Mouse (Mus musculus) CH12.LX (cell line): ENCODE results near the gene Olfr199.
"Not testable (repeated sequence)": the region's sequence is repeated elsewhere in the genome, so short reads cannot be mapped to it uniquely, and the experiment has no call there.

ENCODE experiments used
- CTCF ChIP-seq, 2 experiments: IDR thresholded peaks in 1 of 2; conservative IDR thresholded peaks in 1 of 2; 2 replicates each; pipeline ENCODE4 v1.5.1; 2011 to 2012; ENCODE audit warnings: low read depth in 2 of 2, low read length in 2 of 2, improper control_type of control experiment in 1 of 2, inconsistent platforms in 1 of 2, mild to moderate bottlenecking in 1 of 2, moderate library complexity in 1 of 2
- E2F4 ChIP-seq: IDR thresholded peaks from 2 replicates; pipeline ENCODE4 v1.6.1; 2011; ENCODE audit warnings: low read depth, low read length, improper control_type of control experiment; ENCODE audit not compliant: insufficient replicate concordance
- EP300 ChIP-seq: IDR thresholded peaks from 2 replicates; pipeline ENCODE4 v1.6.1; 2011; ENCODE audit warnings: low read length, improper control_type of control experiment
- POLR2A ChIP-seq: IDR thresholded peaks from 2 replicates; pipeline ENCODE4 v1.6.1; 2011; ENCODE audit warnings: low read depth, mild to moderate bottlenecking, improper control_type of control experiment, low read length
- TCF12 ChIP-seq: IDR thresholded peaks from 2 replicates; pipeline ENCODE4 v1.6.1; 2014; ENCODE audit warnings: low read depth, mild to moderate bottlenecking, inconsistent platforms, low read length, improper control_type of control experiment
- ZC3H11A ChIP-seq: IDR thresholded peaks from 2 replicates; pipeline ENCODE4 v1.6.1; 2012; ENCODE audit warnings: low read depth, mild to moderate bottlenecking, inconsistent platforms, low read length, improper control_type of control experiment
- ZMIZ1 ChIP-seq: IDR thresholded peaks from 2 replicates; pipeline ENCODE4 v1.6.1; 2012; ENCODE audit warnings: low read depth, mild to moderate bottlenecking, inconsistent platforms, low read length, improper control_type of control experiment

- TF ChIP-seq POLR2A; CTCF (conservative IDR thresholded peaks at IDR 0.05 in 1 of 2, IDR thresholded peaks at IDR 0.05 in 1 of 2; ENCODE audit: low read depth in 2 of 2, low read length in 2 of 2); ZC3H11A; TCF12; EP300; E2F4; ZMIZ1: not testable (repeated sequence)
Measured at GRCm38 (mm10) chr16:59219667-59220066, at the start of gene Olfr199.
